Mouse (Mus musculus): ENCODE measurements around the gene Ugt1a10.

GRCm38 (mm10) chr1:88197443-88197842, 142.3 kb downstream of the Ugt1a10 start:
- TF ChIP-seq POLR2A (IDR thresholded peaks at IDR 0.05; ENCODE audit: borderline replicate concordance, insufficient read depth, low read length) (no peak), CTCF (IDR thresholded peaks at IDR 0.05; ENCODE audit: borderline replicate concordance, insufficient read depth, low read depth, low read length) (no peak)

All from cerebellum, adult 2 months (tissue).